Mouse (Mus musculus) regulatory T cell (primary cell): ENCODE results near the gene Dhrs7.
"Not testable (repeated sequence)": the region's sequence is repeated elsewhere in the genome, so short reads cannot be mapped to it uniquely, and the experiment has no call there.

Experiments
- in situ Hi-C: fragments of 300-600 bp; cut with MboI, MseI; formaldehyde crosslinking; loops from one replicate; pipeline ENCODE4 v1.15.1; 2025; ENCODE audit warnings: high pct_unique_total_duplicates

Dhrs7 gene

DNA sequence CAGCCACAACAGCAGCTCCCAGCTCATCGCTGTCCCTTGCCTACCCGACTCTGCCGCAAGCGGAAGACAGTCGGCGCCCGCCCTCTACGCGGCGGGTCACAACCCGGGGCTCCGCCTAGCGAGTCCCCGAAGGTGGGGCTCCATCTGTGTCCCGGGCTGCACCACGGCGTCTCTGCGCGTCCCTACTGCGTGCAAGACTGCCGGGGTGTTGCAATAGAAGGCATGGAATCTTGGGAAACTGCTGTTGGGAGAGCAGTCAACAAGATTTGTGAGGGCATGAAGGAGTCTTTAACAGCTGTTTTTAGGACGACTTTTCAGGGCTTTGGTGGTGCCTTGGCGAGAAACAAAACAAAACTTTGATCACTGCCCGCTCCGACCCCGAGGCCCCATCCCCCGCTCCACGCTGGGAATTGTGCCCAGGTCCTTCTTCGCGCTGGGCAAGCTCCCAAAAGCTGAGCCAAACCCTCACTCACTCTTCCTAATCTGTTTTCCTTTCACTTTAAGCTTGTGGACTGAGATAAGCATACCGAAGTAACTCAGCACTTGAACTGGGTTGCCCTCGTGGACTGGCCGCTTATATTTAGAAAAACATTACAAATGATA, at the start of gene Dhrs7:
Gene Dhrs7 (minus strand): TSS at position 175 of the 603 bp plus-strand sequence.
- in situ Hi-C loops = loop anchor here (5.0 to 25.0 kb wide), 3 partner anchors 123 to 578 kb away; partner anchors contain the start of genes Jkamp and L3hypdh

DNA sequence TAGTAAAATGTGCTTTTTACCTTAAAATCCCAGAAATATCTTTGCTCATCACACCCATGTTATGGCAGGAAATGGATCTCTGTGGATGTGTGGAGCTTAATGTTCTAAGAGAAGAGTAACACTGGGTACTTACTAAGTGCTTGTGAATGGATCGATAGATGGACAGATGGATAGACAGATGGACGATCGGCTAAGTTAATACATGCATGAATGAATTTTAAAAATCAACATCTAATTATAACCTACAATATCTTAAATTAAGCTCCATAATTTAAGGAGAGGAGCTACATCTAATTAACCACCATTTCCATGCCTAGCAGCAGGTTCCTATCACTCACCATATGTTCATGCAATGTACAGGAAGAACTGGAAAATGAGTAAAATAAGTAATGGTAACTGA, 45.3 kb upstream of the Dhrs7 start:
- in situ Hi-C loops = no loop called here

DNA sequence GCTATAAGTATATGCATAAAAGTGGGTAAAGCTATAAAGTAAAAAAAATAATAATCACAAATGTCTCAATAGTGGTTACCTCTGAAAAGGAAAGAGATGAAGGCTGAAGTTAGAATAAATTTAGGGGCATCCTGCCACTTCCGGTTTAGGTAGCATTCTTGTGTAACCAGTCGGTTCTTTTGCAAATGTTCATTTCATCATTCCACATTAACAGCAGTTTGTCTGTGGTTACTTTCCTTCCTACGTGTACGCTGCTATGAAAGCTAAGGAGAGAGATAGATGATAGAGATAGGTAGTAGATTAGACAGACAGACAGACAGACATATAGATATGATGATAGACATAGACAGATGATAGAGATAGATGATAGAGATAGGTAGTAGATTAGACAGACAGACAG, 39.4 kb upstream of the Dhrs7 start:
- in situ Hi-C loops = no loop called here

DNA sequence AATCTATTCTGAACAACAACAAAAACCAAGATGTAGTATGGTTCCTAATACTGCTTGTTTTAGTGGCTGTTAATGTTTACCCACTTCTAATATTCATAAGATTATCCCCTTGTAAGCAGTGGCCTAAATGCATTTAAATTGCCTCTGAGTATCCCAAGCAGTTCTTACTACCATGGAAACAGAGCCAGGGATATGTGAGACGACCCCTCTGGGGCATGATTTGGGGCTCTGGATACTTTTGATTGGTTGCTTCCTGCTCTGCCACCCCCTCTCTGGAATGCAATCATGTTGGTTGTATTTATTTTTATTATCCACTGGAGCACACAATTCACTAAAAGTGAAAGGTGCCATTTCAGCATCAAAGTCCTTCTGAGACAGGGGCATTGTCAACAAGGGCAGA, 35.3 kb upstream of the Dhrs7 start:
- in situ Hi-C loops = no loop called here

DNA sequence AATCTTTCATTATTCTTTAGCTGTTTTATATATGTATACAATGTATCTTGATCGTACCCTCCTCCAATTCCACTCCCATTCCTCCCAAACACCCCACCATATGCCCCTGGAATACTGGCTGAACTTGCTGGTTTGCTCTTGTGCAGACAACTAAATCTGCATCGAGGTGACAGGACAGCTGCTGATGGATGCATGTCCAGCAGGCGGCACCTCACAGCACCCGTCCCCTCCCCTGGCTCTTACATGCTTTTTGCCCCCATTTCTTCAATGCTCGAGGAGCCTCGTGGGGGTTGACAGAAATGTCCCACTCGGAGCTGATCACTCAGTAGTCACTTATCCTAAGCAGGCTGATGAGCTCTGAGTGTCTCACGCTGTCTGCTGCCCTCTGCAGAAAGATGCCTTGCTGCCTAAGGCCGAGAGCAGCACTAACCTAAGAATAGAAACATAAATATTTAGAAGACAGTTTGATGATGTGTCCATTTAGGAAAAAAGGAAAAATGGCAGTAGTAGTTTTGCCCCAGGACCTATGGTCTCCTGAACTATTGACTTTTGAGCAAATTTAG, 30.3 kb upstream of the Dhrs7 start:
- in situ Hi-C loops = no loop called here

DNA sequence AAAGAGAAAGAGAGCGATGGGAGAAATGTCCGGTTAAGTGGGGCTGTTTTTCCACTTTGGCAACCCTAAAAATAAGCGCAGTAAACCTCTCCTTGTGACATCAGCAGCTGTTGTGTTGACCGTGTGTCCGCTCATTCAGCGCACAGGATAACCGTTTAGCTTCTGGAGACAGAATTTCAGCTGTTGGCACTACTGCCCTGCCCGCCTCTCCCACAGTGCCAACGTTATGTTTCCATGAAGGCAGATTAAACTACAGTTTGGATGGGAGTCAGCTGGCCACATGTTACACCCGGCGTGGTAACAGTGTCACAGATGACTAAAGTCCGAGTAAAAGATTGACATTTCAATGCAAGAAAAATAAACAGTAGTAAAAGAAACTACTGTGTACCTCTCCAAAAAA, 29.7 kb upstream of the Dhrs7 start:
- in situ Hi-C loops = no loop called here

DNA sequence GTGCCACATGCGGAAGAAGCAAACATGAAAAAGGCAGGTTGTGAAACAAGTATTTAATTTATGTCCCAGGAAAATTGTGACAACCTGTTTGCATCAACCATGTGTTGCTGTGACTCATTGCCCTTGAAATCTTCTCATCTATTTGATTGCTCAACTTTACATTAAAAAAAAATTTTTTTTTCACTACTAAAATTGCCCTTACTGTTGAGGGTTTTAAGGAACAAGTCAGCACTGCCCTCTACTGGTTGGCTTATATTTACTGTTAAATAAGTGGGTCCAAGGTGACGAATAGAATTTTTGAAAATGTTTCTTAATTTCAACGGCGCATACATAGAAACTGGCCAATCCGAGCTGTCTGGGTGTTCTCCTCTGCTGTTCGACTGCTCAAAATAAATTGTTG, 29.2 kb upstream of the Dhrs7 start:
- in situ Hi-C loops = no loop called here

DNA sequence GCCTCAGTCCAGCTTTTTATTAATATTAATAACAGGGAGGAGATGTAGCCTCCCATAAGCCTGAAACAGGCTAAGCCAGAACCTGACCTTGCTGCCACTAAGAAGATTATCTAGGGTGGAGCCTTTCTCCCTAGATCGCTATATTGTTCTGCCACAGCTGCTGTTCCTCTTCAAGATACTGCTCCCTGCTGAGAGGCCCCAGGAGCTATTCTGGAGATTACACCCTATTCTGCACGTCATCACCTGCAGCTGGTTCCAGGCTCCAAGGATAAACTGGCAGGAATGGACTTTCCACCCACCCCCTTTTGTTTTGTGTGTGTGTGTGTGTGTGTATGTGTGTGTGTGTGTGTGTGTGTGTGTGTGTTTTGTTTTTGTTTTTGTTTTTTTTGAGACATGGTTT, 23.6 kb upstream of the Dhrs7 start:
- in situ Hi-C loops = not testable (repeated sequence)

DNA sequence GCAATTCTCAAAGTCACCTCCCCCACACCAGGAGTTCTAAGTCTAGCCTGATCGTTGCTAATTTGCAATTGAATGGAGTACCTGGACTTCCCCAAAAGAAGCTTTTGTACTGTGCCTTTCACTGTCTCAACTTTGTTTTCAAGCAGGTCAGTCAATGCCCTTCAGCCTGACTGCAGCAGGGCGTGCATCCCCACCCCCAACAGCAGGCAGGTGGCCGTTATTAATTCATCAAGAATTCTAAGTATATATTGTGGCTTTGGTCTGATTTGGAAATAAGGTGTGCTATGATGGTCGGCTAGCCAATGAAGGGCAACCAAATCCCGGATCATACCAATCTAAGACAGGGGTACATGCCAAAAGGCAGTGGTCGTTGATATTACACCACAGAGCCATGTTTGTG, 23.0 kb upstream of the Dhrs7 start:
- in situ Hi-C loops = not testable (repeated sequence)

DNA sequence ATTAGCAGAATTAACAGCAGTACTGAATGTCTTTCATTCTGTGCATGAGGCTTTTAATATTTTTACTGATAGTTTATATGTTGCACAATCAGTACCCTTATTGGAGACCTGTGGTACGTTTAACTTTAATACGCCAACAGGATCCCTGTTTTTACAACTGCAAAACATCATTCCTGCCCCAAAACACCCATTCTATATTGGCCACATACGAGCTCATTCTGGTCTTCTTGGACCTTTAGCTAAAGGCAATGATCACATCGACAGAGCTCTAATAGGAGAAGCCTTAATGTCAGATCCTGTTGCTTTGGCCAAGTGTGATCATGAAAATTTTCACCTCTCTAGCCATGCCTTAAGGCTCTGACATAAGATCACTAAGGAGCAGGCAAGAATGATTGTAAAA, 21.9 kb upstream of the Dhrs7 start:
- in situ Hi-C loops = not testable (repeated sequence)

DNA sequence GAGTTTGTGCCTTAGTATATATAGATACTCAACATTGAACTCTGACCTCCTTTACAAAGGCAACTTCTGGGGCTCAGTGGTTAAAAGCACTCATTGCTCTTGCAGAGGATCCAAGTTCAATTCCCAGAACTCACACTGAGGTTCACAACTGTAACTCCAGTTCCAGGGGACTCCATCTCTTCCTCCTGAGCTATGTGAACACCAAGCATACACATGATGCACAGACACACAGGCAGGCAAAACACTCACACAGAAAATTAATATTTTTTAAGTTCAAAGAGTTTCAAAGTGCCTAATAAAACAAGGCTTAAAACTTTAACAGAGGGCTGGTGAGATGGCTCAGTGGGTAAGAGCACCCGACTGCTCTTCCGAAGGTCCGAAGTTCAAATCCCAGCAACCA, 18.9 kb upstream of the Dhrs7 start:
- in situ Hi-C loops = no loop called here

DNA sequence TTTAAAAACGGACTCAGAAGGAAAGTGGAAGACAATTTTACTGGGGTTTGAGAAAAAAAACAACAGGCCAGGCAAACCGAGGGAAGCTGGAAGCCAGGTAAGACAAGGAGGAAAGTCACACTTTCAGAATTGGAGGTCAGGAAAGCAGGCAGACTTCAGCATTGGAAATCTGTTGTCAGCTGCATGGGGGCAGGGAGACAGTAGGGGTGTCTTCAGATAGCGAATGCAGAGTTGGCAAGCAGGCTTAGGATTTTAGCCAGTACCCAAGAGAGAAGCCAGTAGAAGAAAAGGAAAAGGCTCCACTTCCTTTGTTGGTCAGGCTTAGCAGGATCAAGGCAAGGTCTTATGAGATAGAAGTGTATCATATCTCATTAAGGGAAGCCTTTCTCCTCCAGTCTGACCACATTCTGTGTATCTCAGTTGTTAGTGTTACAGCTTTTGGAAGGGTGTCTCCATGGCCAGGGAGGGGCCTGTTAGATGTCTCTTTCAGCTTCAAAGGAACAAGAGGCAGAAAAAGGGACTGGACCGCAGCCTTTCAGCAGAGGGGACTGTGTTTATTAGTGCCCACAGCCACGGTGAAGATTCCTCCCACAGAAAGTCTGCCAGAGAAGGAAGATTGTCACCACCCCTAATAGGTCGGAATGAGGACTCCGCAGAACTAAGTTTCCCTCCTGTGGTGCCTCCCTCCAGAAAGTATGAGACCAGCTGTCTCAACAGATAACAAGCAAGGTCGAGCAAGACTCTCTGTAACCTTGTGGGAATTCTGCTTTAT, 18.0 kb upstream of the Dhrs7 start:
- in situ Hi-C loops = no loop called here

DNA sequence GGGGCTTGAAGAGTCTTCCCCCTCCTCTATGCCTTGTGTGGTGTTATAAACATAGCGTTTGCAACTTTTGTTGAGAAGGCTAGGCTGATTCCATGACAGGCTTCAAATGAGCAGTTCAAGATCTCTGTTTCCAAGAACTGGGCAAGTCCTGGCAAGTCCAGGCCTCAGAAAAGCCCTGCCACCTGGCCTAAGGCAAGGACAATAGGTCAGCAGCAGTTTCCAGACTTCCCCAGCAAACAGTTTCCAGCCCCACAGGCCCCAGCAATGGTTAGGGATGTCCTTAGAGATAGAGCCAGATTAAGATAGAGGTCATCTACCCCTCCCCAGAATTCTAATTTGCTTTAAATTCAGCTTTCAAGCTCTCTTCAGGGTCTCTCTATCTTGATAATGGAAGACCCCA, 17.2 kb upstream of the Dhrs7 start:
- in situ Hi-C loops = no loop called here

DNA sequence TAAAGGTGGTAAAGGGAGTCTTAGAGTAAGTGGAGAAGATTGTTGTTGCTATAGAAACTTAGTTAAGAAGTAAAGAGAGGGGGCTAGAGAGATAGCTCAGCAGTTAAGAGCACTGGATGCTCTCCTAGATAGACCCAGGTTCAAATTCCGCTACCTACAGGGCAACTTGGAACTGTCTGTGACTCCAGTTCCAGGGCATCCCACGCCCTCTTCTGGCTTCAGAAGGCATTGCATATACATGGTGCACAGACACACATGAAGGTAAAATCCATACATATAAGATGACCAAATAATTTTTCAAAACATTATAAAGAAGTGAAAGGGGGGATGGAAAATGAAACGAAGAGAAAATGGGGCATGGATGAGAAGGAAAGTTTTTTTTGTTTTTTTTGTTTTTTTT, 14.9 kb upstream of the Dhrs7 start:
- in situ Hi-C loops = no loop called here

DNA sequence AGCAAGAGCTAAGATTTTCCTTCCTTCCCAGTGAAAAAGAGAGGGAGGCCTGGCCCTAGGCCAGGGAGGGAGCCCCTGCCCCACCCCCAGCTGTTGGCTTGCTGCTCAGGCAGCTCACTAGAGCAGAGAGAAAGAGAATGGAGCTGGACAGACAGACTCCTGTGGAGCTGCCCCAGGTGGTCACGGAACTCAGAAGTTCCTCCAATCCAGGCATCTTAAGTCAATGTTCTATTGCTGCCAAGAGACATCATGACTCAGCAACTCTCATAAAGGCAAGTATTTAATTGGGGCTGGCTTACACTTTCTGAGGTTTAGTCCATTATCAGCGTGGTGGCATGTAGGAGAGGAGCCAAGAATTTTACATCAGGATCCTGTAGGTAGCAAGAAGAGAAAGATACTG, 10.1 kb upstream of the Dhrs7 start:
- in situ Hi-C loops = loop anchor here (25.0 kb wide), 1 partner anchor 588 kb away; the partner anchor contains the start of genes Jkamp and L3hypdh

DNA sequence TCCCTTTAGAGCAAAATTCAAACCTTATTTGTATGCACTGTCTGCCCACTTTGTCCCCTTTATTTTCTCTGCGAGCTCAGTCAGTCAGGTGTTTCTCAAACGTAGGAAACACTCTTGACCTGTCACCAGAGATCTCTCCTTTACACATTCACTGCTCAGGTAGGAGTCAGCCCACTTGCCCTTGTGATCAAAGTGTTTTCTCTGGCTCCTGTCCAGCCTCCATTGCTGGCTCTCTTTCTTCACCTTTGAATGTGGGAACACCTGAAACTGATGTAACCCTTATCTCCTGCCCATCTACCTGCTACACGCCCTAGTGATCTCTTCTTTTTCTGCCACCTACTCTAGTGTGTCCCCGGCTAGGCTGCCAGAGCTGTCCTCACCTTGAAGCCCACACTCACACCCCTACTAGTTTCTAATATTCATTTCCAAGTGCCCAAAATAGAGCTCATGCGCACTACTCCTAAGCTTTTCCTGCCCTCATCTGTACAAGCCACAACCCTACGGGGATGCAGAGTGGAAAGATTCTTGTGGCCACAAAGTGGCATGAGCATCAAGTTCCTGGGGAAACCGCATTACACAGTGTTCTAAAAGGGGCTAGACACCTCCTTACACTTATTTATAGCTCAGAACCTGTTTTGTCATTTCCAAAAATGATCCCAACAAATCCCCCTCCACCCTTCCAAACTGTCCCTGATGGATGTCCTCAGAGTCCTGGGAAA, 9.5 kb upstream of the Dhrs7 start:
- in situ Hi-C loops = loop anchor here (25.0 kb wide), 1 partner anchor 587 kb away; the partner anchor contains the start of genes Jkamp and L3hypdh

DNA sequence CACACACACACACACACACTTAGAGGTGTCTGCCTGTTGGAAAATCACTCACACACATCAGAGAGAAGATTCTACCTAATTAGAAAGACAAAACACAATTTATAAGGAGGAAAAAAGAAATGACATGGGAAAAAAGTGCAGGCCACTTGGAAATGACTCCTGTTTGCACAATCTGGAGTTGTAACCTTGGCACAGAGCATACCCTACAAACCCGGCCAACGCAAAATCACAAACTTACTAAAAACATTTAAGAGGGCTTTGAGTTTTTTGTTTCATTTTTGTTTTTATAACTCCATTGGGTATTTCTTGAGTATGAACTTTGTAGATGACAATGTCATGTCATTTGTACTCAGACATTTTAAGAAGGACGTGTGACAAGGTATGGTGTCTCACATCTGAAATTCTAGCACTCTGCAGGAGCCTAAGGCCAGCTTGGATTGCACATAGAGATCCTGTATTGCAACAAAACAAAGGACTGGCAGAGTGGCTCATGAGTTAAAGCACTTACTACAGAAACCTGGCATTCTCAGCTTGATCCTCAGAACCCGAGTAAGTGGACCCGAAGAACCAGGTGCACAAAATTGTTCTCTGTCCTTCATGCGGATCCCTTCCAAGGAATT, 6.9 kb upstream of the Dhrs7 start:
- in situ Hi-C loops = loop anchor here (25.0 kb wide), 1 partner anchor 584 kb away; the partner anchor contains the start of genes Jkamp and L3hypdh

DNA sequence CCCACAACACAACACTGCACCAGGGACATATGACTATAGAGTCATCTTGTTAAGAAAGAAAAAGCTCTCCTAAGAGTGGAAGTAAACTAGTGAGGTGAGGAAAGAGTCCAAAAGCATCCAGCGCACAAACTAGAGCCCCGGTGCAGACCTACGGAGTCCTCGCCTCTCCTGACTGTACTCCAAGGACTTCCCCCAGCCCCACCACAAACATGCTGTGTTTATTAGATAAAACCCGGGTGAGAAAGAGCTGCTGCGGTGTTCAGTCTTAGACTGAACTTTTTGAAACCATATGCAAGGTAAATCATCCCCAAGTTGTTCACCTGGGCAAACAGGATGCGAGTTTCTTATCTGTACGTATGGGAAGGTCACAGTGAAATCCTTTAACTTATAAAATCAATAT, 6.2 kb upstream of the Dhrs7 start:
- in situ Hi-C loops = loop anchor here (25.0 kb wide), 1 partner anchor 584 kb away; the partner anchor contains the start of genes Jkamp and L3hypdh

DNA sequence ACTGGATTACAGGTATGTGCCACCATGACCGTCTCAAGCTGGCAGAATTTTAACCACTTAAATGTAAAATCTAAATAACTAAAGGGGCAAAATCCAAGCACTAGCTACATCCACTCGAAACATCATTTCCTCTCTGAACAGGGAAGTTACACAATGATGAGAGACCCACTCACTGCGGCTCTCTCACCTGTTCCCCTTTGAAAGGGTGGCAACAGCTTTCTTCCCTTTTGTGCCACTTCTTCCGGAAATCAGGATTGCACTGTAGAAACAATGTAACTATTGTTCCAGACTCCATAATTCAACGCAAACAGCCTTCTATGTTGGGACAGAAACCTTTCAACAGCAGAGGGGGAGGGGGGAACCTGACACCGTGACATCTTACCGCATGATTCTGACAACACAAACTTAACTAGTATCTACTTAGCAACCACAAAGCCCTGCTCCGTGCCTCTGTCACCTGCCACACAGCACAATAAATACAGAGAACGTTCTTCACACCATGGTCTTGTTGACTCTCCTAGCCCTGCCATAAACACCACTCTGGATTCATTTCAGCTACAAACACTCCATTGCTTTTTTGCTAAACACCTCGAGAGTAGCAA, 3.3 kb upstream of the Dhrs7 start:
- in situ Hi-C loops = loop anchor here (5.0 to 25.0 kb wide), 2 partner anchors 126 to 581 kb away; partner anchors contain the start of genes Jkamp and L3hypdh

DNA sequence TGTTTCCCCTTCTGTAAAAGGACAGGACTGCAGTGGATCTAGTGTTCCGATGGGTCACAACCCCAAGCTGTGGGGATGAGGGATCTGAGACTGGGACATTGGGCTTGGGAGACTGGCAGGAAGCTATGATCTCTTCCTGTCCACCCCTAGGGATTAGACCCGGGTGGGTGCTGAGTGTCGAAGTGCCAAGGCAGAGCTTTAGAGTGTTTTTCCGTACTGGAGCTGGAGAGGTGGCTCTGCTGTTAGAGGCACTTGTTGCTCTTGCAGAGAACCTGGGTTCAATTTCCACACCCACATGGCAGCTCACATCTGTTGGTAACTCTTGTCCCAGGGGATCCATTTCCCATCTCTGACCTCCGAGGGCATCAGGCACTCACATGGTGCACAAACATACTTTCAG, 1.3 kb upstream of the Dhrs7 start:
- in situ Hi-C loops = loop anchor here (5.0 to 25.0 kb wide), 2 partner anchors 124 to 579 kb away; partner anchors contain the start of genes Jkamp and L3hypdh
